Mouse (Mus musculus) activated CD4-positive, CD25-positive, alpha-beta regulatory T cell, adult 9 weeks (primary cell): Measurements from ENCODE around the gene Rnf213. TPM values are rescaled to one million over a fixed set of nuclear protein-coding genes. Genes with fewer than 3 reads are reported as not detected.

Experiments
- polyA plus RNA-seq: library from polyadenylated mRNA; unstranded; fragments of 100-300 nt; shearing (Covaris generic); gene quantifications from one replicate; pipeline ENCODE4 v1.2.1, GENCODE M21; 2017

Gene Rnf213
- 26.7 TPM for polyA plus RNA-seq

DNA sequence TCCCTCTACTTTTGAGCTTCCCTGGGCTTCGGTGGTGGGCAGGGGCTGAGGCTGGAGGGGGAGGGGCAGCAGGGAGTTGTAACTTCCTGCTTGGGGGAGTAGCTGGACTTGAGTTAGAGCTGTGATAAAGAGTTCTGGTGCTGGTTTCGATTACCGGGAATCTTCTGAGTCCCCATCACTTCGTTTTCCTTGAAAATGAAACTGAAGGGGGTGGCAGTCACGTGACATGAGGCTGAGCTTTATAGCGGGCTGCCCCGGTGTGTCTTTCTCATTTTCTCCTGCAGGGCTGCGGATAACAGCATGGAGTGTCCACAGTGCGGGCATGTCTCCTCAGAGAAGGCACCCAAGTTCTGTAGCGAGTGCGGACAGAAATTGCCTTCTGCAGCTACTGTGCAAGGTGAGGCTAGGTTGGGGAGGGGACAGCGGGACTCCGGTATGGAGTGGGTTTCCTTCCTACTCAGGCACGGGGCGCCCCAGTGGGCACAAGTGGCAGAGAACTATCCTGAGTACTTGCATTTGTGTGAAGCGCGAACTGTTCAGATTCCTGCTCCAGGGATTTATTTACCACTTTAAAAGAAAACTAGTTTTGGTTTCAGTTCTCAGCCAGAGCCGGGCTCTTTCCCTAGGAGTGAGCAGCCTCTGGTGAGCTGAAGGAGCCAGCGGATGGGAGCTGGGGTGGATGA lies at the start of gene Rnf213:
Rnf213 (plus strand) TSS at position 301 of the 683 bp plus-strand sequence.

DNA sequence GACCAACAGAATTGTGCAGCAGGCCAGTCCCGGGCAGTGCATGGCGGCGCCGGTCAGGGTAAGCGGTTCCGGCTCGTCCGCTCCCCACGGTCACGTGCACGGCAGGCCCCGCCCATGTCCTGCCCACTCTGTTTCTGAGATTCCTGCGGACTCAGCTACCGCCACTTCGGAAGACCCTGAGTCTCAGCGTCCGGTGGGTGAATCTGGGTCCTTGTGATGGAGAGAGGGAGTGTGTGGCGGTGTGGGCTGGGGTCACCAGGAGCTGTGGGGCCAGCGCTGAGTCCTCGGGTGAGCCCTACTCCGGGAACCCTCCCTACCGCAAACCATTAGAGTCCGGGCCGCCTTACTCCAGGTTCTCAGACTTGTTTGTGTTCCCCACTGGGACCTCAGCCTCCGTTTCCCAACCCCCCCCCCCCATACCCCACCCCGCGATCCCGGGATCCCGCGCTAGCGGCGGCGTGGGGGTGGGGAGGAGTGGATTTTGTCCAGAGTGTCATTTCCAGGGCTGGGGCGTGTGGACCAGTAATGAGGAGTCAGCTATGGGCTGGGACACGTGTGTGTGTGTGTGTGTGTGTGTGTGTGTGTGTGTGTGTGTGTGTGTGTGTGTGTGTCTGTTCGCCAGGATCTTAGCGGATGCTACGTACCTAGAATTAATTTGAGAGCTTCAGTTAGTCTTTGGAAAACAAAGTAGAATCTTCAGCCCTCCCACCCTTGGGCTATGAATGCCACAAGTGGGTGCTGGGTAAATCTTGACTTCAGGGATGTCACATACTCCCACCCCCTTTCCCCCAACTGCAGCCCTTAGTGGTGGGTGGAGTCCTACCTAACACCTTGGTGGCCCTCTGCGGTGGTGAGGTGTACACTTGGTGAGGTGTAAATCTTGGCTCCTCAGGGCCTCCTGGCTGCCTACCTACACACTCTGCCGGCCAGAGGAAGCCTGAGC lies 37.2 kb upstream of the Rnf213 start, which contains the start of the genes Sgsh and Slc26a11:
Sgsh (minus strand) TSS at position 94 of the 943 bp plus-strand sequence.
Slc26a11 (plus strand) TSS at position 115 of the 943 bp plus-strand sequence.

DNA sequence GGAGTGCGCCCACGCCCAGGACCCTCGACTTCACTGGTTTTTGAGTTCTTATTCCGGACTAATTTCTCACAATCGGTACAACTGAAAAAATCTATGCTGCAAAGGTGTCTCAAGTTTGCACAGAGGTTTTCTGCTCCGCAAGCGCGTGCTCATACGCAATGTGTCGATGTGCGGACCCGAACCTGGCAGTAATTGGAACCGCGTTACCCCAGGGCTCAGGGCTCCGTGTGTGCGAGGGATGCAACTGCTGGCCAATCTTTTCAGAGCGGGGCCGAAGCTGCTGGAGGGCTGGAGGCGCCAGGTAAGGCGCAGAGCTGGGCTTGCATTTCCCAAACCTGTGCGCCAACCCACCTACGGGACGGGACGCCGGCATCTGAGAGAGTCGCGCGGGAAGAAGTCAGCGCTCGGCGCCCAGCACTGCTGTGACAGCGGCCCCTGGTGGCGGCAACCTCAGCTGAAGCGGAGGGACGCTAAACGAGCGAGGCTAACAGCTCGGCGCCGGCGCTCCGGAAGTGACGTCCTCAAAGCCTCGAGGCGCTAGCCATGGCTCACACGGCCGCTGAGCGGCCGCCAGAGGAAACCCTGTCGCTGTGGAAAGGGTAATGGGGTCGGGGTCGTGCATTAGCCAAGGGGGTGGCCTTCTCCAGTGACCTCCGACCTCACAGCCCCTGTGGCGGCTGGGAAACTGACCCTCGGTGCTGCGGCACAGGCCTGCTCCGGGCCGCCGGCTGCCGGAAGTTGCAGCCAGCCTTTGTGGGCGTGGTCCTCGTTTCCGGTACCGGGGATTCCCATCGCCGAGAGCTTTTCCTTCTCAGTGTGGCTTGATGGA lies 98.2 kb downstream of the Rnf213 start, which contains the start of gene Endov:
Endov (plus strand) TSS at position 487 of the 829 bp plus-strand sequence.

Other genes starting within 250 kb of the Rnf213 start
- gene Tbc1d16, start 164.6 kb upstream of the Rnf213 start, polyA plus RNA-seq, result 0.60 TPM
- gene Ccdc40, start 164.5 kb upstream of the Rnf213 start, polyA plus RNA-seq, result 3.6 TPM
- 30.0 TPM for gene Gaa, start 125.2 kb upstream of the Rnf213 start, polyA plus RNA-seq
- 296 TPM for gene Eif4a3, start 93.0 kb upstream of the Rnf213 start, polyA plus RNA-seq
- gene Card14, start 85.3 kb upstream of the Rnf213 start, polyA plus RNA-seq, result not detected
- gene Sgsh, start 37.6 kb upstream of the Rnf213 start, polyA plus RNA-seq, result 18.0 TPM
- gene Slc26a11, start 37.5 kb upstream of the Rnf213 start, polyA plus RNA-seq, result 21.0 TPM
- 24.8 TPM for gene Endov, start 98.2 kb downstream of the Rnf213 start, polyA plus RNA-seq
- not detected for gene Nptx1, start 154.7 kb downstream of the Rnf213 start, polyA plus RNA-seq
- 8.2 TPM for gene Rptor, start 209.8 kb downstream of the Rnf213 start, polyA plus RNA-seq